Mouse (Mus musculus) intestine, postnatal 0 days (tissue): ENCODE measurements around the gene Stau1. TPM values are rescaled to one million over a fixed set of nuclear protein-coding genes. Genes with fewer than 3 reads are reported as not detected.

ENCODE experiments used
- ATAC-seq: fragments of 200-750 bp; cut with Nextera tagmentation; 2 replicates; pipeline ENCODE4 v1.8.0; 2017; ENCODE audit warnings: mild to moderate bottlenecking, moderate TSS enrichment, moderate library complexity
- H3K27ac ChIP-seq: fragments of 300-500 bp; sonication (generic); 2 replicates; pipeline ENCODE4 v1.5.1; 2014; ENCODE audit warnings: mild to moderate bottlenecking, low read depth, low read length, moderate library complexity
- H3K27me3 ChIP-seq: fragments of 300-500 bp; sonication (generic); replicated peaks from 2 replicates; pipeline ENCODE4 v1.6.1; 2014; ENCODE audit warnings: low read length, mixed read lengths; ENCODE audit not compliant: control insufficient read depth, insufficient read depth
- H3K36me3 ChIP-seq: fragments of 300-500 bp; sonication (generic); 2 replicates; pipeline ENCODE4 v1.6.1; 2014; ENCODE audit warnings: mild to moderate bottlenecking, moderate library complexity; ENCODE audit not compliant: control insufficient read depth, insufficient read depth
- H3K4me1 ChIP-seq: fragments of 300-500 bp; sonication (generic); replicated peaks from 2 replicates; pipeline ENCODE4 v1.6.1; 2014; ENCODE audit warnings: antibody characterized with exemption, low read length, mixed read lengths; ENCODE audit not compliant: control insufficient read depth, insufficient read depth
- H3K4me2 ChIP-seq: fragments of 300-500 bp; sonication (generic); replicated peaks from 2 replicates; pipeline ENCODE4 v1.6.1; 2014; ENCODE audit warnings: low read depth, mild to moderate bottlenecking, moderate library complexity
- H3K4me3 ChIP-seq: fragments of 300-500 bp; sonication (generic); 2 replicates; pipeline ENCODE4 v1.5.1; 2014; ENCODE audit warnings: low read depth, low read length
- H3K9ac ChIP-seq: fragments of 300-500 bp; sonication (generic); 2 replicates; pipeline ENCODE4 v1.6.1; 2014; ENCODE audit warnings: mild to moderate bottlenecking, low read depth, low read length
- H3K9me3 ChIP-seq: fragments of 300-500 bp; sonication (generic); 2 replicates; pipeline ENCODE4 v1.6.1; 2016; ENCODE audit warnings: mixed run types; ENCODE audit not compliant: control insufficient read depth
- CTCF ChIP-seq: sonication (generic); IDR thresholded peaks from 2 replicates; pipeline ENCODE4 v1.5.1; 2016; ENCODE audit warnings: low read depth, mild to moderate bottlenecking, control low read depth, antibody characterized with exemption, moderate library complexity
- WGBS: fragments of 180-500 bp; shearing (Covaris S2); extraction: QIAGEN DNeasy Blood & Tissue Kit; methylation state at CpG from one replicate; pipeline ENCODE4 v1.1.7; 2014; 5-methylcytosine and 5-hydroxymethylcytosine counted together
- polyA plus RNA-seq: library from polyadenylated mRNA; unstranded; fragments of >200 nt; fragmentation: Nextera tagmentation; extraction: Ambion mirVana; gene quantifications from 2 replicates; pipeline ENCODE4 v1.2.1, GENCODE M21; 2015

The Stau1 gene
- polyA plus RNA-seq, 1 experiment from 2014 or later: 30.0 TPM

GRCm38 (mm10) chr2:166977490-166977889, 18.6 kb downstream of the Stau1 start:
- WGBS: 86% methylated on average over 3 of the region's 3 CpGs

GRCm38 (mm10) chr2:166976356-166976755, 19.7 kb downstream of the Stau1 start:
- H3K4me1 ChIP-seq: no peaks in the 10 kb centered on the region
- no peak for ATAC-seq
- no peaks in the 10 kb centered on the region for H3K36me3 ChIP-seq
- no peak for TF ChIP-seq CTCF
- no peak overlapping the region for H3K4me3 ChIP-seq
- no peak overlapping the region for H3K9ac ChIP-seq
- WGBS: 68% methylated on average over 3 of the region's 3 CpGs
- no peak overlapping the region for H3K27ac ChIP-seq
- no peaks in the 10 kb centered on the region for H3K9me3 ChIP-seq
- no peaks in the 10 kb centered on the region for H3K27me3 ChIP-seq
- no peak overlapping the region for H3K4me2 ChIP-seq

More at GRCm38 (mm10) chr2:166977490-166977889, 18.6 kb downstream of the Stau1 start:
- Histone ChIP-seq H3K36me3 (no peaks in the 10 kb centered on the region), H3K4me2 (no peak overlapping the region), H3K9ac (peak overlapping the region; percentile 22; the same call in 1 of the 2 replicates), H3K9me3 (no peaks in the 10 kb centered on the region), H3K27ac (no peak overlapping the region), H3K4me1 (no peaks in the 10 kb centered on the region), H3K27me3 (no peaks in the 10 kb centered on the region), H3K4me3 (no peak overlapping the region)
- TF ChIP-seq CTCF: no peak
- no peak for ATAC-seq

- Histone ChIP-seq H3K4me3 (no peak overlapping the region), H3K9me3 (no peaks in the 10 kb centered on the region), H3K36me3 (no peaks in the 10 kb centered on the region), H3K4me1 (no peaks in the 10 kb centered on the region), H3K4me2 (no peak overlapping the region), H3K9ac (no peak overlapping the region), H3K27me3 (no peaks in the 10 kb centered on the region), H3K27ac (no peak overlapping the region)
- ATAC-seq: no peak
- TF ChIP-seq CTCF: no peak
- WGBS: 83% methylated on average over 6 of the region's 6 CpGs
Measured at GRCm38 (mm10) chr2:166974177-166974872, 21.8 kb downstream of the Stau1 start.

GRCm38 (mm10) chr2:166973153-166973552, 22.9 kb downstream of the Stau1 start:
- TF ChIP-seq CTCF: no peak
- Histone ChIP-seq H3K9ac (no peak overlapping the region), H3K9me3 (no peaks in the 10 kb centered on the region), H3K27ac (no peak overlapping the region), H3K4me2 (no peak overlapping the region), H3K27me3 (no peaks in the 10 kb centered on the region), H3K36me3 (no peaks in the 10 kb centered on the region), H3K4me1 (no peaks in the 10 kb centered on the region), H3K4me3 (no peak overlapping the region)
- ATAC-seq: no peak
- 44% methylated on average over 1 of the region's 1 CpGs for WGBS

GRCm38 (mm10) chr2:166964773-166965172, 31.3 kb downstream of the Stau1 start:
- TF ChIP-seq CTCF: no peak
- WGBS: 78% methylated on average over 2 of the region's 2 CpGs
- Histone ChIP-seq H3K4me1 (no peaks in the 10 kb centered on the region), H3K36me3 (peaks cover 11% of the 10 kb centered on the region), H3K27me3 (no peaks in the 10 kb centered on the region), H3K27ac (no peak overlapping the region), H3K9me3 (no peaks in the 10 kb centered on the region), H3K4me3 (no peak overlapping the region), H3K4me2 (no peak overlapping the region), H3K9ac (no peak overlapping the region)
- no peak for ATAC-seq

GRCm38 (mm10) chr2:166963257-166963656, 32.8 kb downstream of the Stau1 start:
- ATAC-seq: no peak
- 87% methylated on average over 8 of the region's 8 CpGs for WGBS
- no peaks in the 10 kb centered on the region for H3K9me3 ChIP-seq
- no peaks in the 10 kb centered on the region for H3K4me1 ChIP-seq
- H3K9ac ChIP-seq: no peak overlapping the region
- H3K27ac ChIP-seq: no peak overlapping the region
- TF ChIP-seq CTCF: no peak
- H3K4me3 ChIP-seq: no peak overlapping the region
- peaks cover 26% of the 10 kb centered on the region for H3K36me3 ChIP-seq
- no peaks in the 10 kb centered on the region for H3K27me3 ChIP-seq
- no peak overlapping the region for H3K4me2 ChIP-seq
